Mouse (Mus musculus): ENCODE data around the gene Slc2a4.

- TF ChIP-seq CTCF (IDR thresholded peaks at IDR 0.05; ENCODE audit: low read depth) (no peak), EP300 (IDR thresholded peaks at IDR 0.05; ENCODE audit: low read depth) (no peak)
Observed at GRCm38 (mm10) chr11:69929712-69930111, 18.3 kb downstream of the Slc2a4 start.
